Mouse (Mus musculus) erythroblast, embryonic 14.5 days (primary cell): ENCODE measurements around the gene Pced1b.

ENCODE experiments used
- GATA1 ChIP-seq: IDR thresholded peaks from 2 replicates; pipeline ENCODE4 v1.6.1; 2012; ENCODE audit warnings: low read length, inconsistent platforms, mixed read lengths
- TAL1 ChIP-seq: IDR thresholded peaks from 3 replicates; pipeline ENCODE4 v1.6.1; 2012; ENCODE audit warnings: low read length, inconsistent platforms, mixed read lengths

DNA sequence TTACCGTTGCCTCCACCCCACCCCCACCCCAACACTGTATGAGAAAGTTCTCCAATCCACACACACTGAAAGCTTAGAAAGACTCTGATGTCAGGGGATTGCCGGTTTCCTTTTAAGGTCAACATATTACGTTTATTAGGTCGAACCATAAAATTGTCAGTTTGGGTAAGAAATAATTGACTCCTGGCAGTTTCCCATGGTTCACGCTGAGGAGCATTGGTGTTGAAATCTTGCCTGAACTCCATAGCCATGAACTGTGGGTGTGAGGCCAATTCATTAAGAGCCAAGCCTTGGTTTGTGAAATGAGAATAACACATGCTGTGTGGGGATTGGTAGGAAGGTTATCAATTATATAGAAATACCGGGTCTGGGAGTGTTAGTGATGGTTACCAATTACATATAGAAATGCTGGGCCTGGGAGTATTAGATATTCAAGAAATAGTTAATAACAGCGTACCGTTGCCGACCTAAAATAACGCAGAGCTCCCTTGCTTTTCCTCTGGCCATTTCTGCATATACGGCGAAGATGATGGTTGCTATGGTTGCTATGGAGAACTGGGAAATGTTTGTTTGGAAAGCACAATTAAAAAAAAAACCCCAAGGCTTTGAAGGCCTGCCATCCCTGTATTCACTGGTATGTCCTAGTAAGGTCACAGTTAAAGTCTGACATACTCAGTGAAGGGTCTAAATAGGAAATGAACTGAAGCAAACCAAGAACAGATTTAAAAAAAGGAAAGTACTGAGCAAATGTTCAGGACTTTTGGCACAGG lies 28.9 kb downstream of the Pced1b start:
- no peak for TF ChIP-seq GATA1
- no peak for TF ChIP-seq TAL1
